Mouse (Mus musculus): ENCODE results near the gene Rab1b.
A peak's percentile ranks its signal among the peaks of the same experiment; 100 is the strongest.

The Rab1b gene

DNA sequence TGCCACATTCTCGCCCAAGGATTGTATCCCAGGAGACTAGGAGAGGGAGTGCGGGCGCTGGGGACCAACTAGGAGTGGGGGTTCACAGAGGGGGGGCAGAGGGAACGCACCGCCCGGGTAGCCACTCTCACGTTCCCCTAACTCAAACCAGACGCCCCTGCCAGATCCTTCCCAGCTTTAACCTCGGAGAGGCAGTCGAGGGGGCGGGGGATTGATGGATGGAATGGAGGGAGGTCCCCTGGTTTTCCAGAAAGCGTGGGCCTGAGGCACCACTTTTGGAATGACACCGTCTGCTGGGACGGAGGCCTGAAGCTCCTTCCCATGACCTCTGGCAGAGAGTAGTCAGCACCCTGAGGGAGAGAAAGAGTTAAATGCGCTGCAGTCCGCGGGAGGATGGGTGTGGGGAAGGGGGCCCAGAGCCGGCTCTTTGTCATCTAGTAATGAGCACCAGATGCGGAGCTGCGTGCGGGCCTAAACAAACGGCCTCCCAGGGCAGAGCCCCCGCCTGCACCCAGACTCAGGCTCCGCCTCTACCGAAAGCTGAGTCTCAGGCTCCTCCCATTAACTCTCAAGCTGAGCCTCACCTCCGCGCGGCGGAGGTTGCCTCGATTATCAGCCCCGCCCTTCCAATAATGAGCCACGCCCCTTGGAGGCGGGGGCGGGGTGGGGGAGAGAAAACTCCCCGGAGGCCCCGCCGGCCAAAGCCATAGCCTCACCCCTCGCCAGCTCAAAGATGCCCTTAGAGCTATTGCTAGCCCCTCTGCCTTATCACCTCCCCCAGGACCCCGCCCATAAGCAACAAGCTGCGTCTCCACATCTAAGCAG lies 35.1 kb downstream of the Rab1b start:
- peak; percentile 72 for DNase-seq (ENCODE audit: low spot score)

DNA sequence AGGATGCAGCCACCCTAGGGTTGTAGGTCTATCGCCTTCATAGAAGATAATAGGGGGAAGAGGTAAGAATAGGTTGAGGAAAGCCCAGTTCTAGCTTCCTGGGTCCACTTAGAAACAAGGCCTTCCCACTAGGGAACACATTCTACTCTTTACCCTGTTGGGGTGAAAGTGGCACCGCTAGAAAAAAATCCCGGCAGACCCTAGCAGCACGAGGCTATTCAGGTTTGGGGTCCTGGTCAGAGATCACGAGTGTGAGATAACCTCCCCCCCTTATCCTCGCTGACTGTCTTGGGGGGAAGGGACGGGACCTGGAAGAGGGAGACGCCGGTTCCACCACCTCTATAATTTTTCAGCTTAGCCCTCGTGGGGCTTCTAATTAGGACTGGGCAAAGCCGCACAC lies 35.8 kb downstream of the Rab1b start:
- DNase-seq (ENCODE audit: low spot score): no peak

DNA sequence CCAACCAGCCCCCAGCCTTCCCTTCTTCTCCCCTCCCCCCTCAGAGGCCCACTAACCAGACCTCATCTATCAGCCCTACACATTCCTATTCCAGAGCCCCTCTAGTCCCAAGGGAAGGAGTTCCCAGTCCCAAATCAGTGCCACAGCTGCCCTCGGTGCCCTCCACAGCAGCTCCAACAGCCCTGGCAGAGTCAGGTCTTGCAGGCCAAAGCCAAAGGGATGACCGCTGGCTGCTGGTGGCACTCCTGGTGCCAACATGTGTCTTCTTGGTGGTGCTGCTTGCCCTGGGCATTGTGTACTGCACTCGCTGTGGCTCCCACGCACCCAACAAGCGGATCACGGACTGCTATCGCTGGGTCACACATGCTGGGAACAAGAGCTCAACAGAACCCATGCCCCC lies 36.9 kb downstream of the Rab1b start:
- DNase-seq (ENCODE audit: low spot score): no peak

DNA sequence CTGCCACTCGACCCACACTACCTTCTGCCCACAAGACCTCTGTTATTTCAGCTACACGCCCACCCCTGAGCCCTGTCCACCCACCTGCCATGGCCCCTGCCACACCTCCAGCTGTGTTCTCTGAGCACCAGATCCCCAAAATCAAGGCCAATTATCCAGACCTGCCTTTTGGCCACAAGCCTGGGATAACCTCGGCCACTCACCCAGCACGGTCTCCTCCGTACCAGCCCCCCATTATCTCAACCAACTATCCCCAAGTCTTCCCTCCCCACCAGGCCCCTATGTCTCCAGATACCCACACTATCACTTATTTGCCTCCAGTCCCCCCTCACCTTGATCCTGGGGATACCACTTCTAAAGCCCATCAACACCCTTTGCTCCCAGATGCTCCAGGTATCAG lies 37.4 kb downstream of the Rab1b start:
- no peak for DNase-seq (ENCODE audit: low spot score)

DNA sequence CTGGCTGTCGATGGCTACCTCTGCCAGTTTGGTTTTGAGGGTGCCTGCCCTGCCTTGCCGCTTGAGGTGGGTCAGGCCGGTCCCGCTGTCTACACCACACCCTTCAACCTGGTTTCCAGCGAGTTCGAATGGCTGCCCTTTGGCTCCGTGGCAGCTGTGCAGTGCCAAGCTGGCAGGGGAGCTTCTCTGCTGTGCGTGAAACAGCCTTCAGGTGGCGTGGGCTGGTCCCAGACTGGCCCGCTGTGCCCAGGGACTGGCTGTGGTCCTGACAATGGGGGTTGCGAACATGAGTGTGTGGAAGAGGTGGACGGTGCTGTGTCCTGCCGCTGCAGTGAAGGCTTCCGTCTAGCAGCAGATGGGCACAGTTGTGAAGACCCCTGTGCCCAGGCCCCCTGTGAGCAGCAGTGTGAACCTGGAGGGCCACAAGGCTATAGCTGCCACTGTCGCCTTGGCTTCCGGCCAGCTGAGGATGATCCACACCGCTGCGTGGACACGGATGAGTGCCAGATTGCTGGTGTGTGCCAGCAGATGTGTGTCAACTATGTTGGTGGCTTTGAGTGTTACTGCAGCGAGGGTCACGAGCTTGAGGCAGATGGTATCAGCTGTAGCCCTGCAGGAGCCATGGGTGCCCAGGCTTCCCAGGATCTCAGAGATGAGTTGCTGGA lies 38.2 kb downstream of the Rab1b start:
- DNase-seq (ENCODE audit: low spot score): no peak

DNA sequence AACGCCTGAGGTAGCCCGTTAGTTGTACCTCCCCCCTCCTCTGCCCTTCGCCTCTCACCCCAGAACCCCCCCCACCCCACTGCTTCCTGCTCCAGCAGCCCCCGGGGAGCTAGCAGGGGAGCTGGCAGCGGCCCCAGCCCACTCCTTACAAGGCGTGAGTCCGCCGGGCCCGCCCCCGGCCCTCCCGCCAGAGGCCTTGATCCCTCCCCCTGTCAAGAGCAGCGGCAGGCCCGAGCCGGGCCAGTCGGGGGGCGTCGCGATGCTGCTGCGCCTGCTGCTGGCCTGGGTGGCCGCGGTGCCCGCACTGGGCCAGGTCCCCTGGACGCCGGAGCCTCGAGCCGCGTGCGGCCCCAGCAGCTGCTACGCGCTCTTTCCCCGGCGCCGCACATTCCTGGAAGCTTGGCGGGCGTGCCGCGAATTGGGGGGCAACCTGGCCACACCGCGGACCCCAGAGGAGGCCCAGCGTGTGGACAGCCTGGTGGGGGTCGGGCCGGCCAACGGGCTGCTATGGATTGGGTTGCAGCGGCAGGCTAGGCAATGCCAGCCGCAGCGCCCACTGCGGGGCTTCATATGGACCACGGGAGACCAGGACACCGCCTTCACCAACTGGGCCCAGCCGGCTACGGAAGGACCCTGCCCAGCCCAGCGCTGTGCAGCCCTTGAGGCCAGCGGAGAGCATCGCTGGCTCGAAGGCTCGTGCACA lies 38.9 kb downstream of the Rab1b start, which contains the start of gene Cd248:
Cd248 (plus strand) TSS at position 212 of the 703 bp plus-strand sequence.
- peak; percentile 60 for DNase-seq (ENCODE audit: low spot score)

DNA sequence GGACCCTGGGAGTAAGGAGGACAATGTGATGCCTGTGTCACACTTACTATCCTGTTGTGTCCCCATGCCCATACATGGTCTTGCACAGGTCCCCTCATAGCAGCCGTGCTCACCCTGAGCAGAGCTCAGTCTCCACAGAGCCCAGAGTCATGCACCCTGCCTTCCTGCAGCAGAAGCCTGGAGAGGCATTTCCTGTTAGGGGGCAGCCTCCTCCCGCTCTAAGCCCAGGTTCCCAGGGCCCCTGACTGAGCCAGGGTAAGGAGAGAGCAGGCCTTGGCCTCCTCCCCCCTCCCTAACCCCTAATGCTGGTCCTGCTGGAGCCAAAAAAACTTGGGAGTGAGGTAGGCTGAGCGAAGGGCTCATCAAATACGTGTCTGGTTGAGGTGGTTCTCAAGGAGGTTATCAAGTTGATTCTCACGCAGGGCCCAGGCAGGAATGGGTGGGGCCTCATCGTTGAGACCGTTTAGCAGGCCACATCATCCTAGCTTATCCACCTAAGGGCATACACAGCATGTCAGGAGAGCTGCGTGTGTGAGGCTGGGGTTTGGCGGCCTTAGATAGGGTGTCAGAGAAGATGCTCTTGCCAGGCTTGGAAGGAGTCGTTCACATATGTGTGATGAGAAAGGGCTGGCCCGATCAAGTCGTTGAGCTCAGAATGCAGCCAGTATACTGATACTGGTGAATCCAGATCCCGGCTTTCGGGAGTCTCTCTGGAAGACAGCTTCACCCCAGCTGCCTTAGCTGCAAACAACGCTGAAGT lies 39.7 kb downstream of the Rab1b start:
- DNase-seq (ENCODE audit: low spot score): no peak

DNA sequence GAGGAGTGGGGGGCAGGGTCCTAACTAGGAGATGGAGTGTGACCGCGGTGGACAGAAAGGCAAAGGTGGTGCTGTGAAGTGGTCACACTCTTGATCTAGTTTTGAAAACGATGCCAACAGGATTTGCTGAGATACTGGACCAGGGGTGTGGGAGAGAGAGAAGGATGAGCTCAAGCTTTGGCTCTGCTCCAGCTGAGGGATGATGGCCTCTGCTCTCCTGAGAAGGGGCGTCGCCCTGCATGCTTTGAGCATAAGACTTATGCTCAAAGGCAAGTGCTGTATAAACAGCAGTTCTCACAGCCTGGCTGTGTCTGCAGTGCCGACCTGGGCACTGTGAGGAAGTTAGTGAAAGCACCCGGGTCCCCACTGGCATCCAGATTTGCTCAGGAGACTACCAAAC lies 41.8 kb downstream of the Rab1b start:
- no peak for DNase-seq (ENCODE audit: low spot score)

DNA sequence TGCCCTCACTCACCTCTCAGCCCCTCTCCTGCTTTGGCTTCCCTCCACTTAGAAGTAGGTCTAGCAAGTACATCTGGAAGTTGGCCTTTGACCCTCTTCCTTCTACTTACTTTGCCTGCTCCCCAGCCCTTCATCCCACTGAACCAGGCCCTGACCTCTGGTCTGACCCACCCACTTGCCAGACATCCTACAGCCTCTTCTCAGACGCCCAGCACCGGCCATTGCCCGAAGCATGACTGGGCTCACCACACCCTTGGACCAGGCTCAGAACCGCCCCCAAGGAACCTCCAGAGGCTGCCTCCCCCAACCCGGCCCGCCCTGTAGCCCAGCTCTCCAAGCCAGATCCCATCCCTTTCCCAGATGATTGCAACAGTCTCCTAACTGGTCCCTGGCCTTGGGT lies 44.4 kb downstream of the Rab1b start:
- DNase-seq (ENCODE audit: low spot score): no peak

DNA sequence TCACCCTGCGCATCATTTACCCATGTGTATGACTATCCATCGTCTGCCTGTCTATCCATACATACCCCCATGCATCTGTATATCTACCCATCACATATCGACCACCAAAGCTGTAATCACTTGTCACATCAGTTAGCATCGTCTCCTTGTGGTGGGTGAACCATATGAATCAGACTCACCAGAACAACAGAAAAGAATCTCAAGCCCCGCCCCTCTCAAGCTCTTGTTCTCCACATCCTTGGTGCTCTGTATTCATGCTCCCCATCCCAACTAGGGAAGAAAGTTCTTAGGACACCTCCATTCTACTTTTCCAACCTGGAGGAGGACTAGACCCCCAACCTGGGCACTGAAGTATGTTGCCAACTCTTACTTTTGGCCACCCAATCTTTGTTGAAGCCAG lies 44.8 kb downstream of the Rab1b start:
- DNase-seq (ENCODE audit: low spot score): no peak

DNA sequence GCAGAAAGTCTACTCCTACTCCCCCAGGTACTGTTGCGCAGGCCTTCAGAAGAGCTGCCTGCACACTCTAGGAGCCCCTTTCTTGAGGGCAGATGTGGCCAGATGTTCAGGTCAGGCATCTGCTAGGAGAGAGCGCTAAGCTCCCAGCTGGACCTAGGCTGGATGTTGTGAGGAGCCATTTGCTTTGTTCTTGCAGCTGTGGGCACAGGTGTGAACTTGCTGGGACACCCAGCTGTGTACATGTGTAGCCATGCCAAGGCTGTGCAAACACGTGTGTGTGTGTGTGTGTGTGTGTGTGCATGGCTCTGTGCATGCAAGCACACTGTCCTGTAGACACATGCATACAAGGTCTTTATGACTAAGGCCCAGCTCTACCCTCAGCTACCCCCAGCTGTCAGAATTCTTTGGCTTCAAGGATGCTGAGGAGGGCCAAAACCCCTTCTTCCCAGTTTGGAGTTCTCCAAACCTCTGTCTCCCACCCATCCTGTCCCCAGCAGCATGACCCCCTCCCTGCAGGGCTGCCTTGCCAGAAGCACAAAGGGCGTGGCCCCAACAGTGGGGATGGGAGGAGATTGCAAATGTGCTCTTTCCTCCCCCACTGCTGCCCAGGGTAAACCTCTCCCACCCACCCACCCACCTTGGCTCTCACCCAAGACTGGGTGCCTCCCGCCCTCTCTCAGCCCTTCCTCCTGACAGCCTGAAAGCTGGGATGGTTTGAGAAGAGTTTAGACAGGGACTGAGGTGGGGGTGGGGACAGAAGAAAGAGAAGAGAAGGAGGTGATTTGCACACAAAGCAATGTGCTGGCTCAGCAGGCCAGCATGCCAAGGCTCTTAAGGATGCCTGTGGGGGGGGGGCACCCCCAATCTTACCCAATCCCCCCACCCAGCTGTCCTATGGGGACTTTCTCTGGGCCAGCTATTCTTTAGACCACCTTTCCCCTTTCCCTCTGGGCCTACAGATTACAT lies 46.2 kb downstream of the Rab1b start:
- DNase-seq (ENCODE audit: low spot score): peak; percentile 21

DNA sequence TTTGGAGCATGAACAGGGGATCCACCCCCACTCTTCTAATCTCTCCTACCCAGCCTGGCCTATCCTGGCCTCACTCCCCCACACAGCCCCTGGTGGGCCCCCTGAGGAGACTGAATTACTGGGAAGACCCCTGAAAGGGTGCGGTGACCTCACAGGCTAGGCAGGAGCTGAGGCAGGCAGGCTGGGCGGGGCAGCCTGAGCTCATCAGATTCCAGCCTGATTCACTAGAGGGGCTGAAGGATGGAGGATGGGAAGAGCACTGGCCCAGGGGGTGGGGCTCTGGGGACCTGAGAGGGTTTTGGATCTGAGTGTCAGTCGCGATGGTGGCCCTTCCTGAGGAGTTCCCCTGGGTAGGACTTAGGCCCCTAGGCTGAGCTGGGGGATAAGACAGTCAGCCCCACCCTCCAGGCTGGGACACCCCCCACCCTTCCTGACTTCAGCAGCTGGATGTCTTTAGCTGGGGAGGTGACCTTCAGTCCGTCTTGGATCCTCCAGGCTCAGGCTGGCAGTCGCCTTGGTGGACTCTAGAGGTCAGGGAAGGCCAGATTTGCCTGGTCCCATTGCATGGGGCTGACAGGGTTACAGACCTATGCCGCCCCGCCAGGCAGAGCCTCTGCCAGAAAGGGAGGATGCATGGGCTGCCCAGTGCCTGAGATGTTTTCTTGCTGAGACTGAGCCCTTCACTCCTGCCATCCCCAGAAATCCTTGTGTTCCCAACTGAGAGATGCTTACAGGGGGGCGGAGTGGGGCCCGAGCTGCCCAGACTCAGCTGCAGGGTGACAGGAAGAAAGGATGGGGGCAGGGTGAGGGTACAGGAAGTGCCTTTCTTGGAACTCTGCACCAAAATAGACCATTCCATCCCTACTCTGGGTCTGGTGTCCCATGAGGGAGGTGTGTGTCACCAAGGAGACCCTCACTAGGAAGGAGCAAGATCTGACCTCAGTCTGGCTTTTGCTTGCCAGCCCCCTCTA lies 47.8 kb downstream of the Rab1b start:
- DNase-seq (ENCODE audit: low spot score): peak; percentile 5

DNA sequence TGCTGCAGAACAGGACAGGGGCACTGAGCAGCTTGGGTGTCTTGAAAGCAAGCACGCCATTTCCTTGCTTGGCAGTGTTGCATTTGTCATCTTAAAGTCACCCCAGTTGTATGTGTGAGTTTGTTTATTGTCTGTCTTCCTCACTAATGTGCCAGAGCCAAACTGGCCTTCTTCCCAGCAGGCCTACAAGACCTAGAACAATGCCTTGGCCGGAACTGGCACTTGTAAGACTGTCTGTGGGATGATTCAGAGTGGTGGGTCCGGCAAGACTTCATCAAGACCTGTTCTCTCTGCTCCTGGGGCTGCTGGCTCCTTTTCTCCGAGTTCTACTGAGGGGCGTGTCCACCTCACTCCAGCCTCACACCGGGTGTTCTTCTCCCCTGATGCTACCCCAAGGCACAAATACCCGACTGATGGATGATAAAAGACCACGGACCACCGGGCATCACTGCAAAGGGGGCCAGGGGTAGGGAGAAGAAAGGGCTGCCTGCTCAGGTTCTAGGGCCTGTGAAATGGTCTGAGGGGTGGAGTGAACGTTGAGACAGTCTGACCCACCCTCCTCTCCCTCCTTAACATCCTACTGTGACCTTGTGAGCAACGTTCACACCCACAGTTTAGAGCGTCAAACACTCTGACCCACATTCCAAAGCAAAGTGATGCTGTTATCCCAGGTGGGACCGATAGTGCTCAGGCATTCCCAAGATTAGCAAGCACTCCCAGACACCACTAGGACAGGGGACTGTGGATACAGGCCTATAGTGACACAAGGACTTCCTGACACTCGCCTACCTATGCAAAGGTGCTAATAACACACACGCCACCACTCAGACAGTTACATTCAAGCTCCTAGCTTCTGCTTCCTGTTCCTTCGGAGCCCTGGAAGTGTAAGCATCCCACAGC lies 48.7 kb downstream of the Rab1b start:
- no peak for DNase-seq (ENCODE audit: low spot score)

DNA sequence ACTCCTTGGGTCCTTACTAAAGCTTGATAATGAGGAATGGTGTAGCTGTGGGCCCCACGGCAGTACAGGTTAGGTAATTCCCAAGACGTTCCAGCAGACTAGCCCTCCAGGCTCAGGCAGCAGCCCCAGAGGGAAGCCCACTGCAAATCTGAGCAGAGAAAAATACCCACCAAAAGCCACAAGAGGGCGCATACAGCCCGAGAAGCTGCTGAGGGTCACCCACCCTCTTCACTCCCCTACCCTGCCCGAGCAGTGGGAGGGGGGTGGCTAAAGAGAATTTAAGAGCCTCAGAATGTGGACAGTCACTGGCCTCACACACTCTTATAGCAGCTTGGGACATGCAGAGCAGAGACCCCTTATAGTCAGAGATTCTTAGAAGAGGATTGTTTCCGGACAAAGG lies 50.6 kb downstream of the Rab1b start:
- DNase-seq (ENCODE audit: low spot score): peak; percentile 5

DNA sequence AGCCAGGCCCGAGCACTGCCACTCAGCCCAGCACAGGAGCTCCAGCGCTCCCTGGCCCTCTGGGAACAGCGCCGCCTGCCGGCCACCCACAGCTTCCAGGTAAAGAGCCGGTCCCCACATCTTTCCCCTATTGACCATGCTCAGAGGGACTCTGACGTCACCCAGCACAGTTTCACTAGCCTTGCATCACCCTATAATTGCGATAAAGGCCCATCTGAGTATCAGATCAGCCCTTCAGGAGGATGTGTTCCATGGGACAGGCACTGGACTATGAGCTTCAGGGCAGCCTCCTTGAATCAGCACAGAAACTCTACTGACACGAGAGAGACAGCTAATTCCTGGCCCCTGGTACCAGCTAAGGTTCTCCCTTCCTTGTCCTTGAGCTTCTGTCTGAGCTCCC lies 53.0 kb downstream of the Rab1b start:
- peak; percentile 7 for DNase-seq (ENCODE audit: low spot score)

DNA sequence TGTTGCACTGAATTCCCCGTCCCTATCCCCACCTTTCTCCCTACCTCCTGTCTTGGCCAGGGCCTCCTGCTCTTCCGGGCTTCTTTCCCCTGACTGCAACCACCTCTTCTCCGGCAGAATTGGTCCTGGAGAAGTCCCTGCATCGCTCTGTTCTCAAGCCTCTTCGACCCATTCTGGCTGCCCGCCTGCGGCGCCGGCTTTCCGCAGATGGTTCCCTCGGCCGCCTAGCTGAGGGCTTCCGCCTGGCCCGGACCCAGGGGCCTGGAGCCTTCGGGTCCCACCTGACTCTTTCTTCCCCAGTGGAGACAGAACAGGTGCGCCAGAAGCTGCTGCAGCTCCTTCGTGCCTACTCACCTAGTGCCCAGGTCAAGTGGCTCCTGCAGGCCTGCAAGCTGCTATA lies 54.0 kb downstream of the Rab1b start:
- DNase-seq (ENCODE audit: low spot score): no peak

DNA sequence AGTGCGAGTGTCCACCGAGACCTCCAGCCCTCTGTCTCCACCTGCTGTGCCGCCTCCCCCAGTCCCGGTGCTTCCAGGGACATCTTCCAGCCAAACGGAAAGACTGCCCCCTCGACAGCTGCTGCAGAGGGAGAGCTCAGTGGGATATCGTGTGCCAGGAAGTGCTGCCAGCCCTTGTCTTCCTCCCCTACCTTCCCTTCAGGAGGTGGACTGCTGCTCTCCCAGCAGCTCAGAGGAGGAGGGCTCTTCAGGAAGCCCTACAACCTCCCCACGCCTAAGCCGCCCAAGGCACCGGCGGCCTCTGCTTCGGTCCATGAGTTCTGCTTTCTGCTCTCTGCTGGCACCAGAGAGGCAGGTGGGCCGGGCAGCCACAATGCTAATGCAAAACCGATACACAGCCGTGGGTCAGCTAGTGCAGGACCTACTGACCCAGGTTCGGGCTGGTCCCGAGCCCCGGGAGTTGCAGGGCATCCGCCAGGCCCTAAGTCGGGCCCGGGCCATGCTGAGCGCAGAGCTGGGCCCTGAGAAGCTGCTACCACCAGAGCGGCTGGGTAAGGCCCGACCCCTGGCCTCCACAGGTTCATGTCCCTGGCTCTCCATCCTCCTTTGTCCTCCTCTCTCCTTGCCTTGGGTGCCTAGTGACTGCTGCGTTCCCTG lies 54.6 kb downstream of the Rab1b start:
- DNase-seq (ENCODE audit: low spot score): peak; percentile 10

DNA sequence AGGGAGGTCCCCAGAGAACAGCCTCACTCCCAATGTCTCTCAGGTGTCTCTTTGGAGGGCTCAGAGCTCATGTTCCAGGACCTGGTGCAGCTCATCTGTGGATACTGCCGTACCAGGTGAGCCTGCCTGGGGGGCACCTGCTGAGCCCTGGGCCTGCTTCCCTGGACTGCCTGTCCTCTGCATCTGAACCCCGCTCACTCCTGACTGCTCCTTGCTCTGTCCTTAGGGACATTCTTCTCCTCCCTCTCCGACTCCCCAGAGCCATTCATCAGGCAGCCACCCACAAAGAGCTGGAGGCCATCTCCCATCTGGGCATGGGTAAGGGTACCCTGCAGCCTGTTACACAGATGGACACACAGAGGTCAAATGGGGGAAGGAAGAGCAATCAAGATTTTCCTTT lies 55.4 kb downstream of the Rab1b start:
- no peak for DNase-seq (ENCODE audit: low spot score)

Data from ovary, adult 18-20 months (tissue).